Mouse (Mus musculus) myocyte (in vitro differentiated cells): ENCODE data around the gene Arhgap6. TPM values are rescaled to one million over a fixed set of nuclear protein-coding genes. Genes with fewer than 3 reads are reported as not detected.
A peak's percentile ranks its signal among the peaks of the same experiment; 100 is the strongest.

ENCODE experiments used
- H3K27me3 ChIP-seq: one replicate; pipeline ENCODE4 v1.6.1; 2011; ENCODE audit not compliant: control insufficient read depth, insufficient read depth, insufficient read length
- H3K36me3 ChIP-seq: one replicate; pipeline ENCODE4 v1.6.1; 2011; ENCODE audit not compliant: control insufficient read depth, insufficient read depth
- H3K4me2 ChIP-seq: one replicate; pipeline ENCODE4 v1.6.1; 2011; ENCODE audit warnings: low read depth, control low read depth
- H3K4me3 ChIP-seq: one replicate; pipeline ENCODE4 v1.5.1; 2011; ENCODE audit warnings: mild to moderate bottlenecking, control low read depth, moderate library complexity
- H3K79me2 ChIP-seq: one replicate; pipeline ENCODE4 v1.6.1; 2011; ENCODE audit not compliant: control insufficient read depth, insufficient read depth
- H3ac ChIP-seq: one replicate; pipeline ENCODE4 v1.6.1; 2011; ENCODE audit not compliant: control insufficient read depth, insufficient read length
- CEBPB ChIP-seq: IDR thresholded peaks from 2 replicates; pipeline ENCODE4 v1.6.1; 2011; ENCODE audit warnings: mild to moderate bottlenecking, moderate library complexity; ENCODE audit not compliant: poor library complexity, insufficient read depth, severe bottlenecking
- E2F4 ChIP-seq: IDR thresholded peaks from one replicate; pipeline ENCODE4 v1.6.1; 2011; ENCODE audit warnings: mild to moderate bottlenecking, control low read depth, moderate library complexity; ENCODE audit not compliant: insufficient read depth
- MAX ChIP-seq: IDR thresholded peaks from one replicate; pipeline ENCODE4 v1.6.1; 2011; ENCODE audit warnings: low read depth, mild to moderate bottlenecking, control low read depth
- MYOD1 ChIP-seq, 3 experiments: IDR thresholded peaks; one replicate each; pipeline ENCODE4 v1.6.1; 2011; ENCODE audit warnings: control low read depth in 2 of 3, low read depth in 2 of 3, mild to moderate bottlenecking in 2 of 3, moderate library complexity in 1 of 3; ENCODE audit not compliant: insufficient read length in 2 of 3, control insufficient read depth in 1 of 3
- MYOG ChIP-seq, 3 experiments: IDR thresholded peaks; one replicate each; pipeline ENCODE4 v1.6.1; 2011; ENCODE audit warnings: control low read depth in 2 of 3, low read depth in 2 of 3, mild to moderate bottlenecking in 2 of 3; ENCODE audit not compliant: insufficient read length in 2 of 3, control insufficient read depth in 1 of 3, insufficient read depth in 1 of 3
- POLR2A ChIP-seq: IDR thresholded peaks from one replicate; pipeline ENCODE4 v1.6.1; 2011; ENCODE audit warnings: low read depth, mild to moderate bottlenecking, control low read depth, moderate library complexity; ENCODE audit not compliant: insufficient read length
- POLR2AphosphoS2 ChIP-seq: IDR thresholded peaks from one replicate; pipeline ENCODE4 v1.6.1; 2011; ENCODE audit warnings: low read depth, control low read depth; ENCODE audit not compliant: insufficient read length
- REST ChIP-seq: IDR thresholded peaks from one replicate; pipeline ENCODE4 v1.6.1; 2011; ENCODE audit warnings: mild to moderate bottlenecking, control low read depth, moderate library complexity; ENCODE audit not compliant: insufficient read depth, insufficient read length
- SRF ChIP-seq: IDR thresholded peaks from one replicate; pipeline ENCODE4 v1.6.1; 2011; ENCODE audit warnings: low read depth; ENCODE audit not compliant: control insufficient read depth, insufficient read length
- TCF12 ChIP-seq: IDR thresholded peaks from one replicate; pipeline ENCODE4 v1.6.1; 2011; ENCODE audit warnings: mild to moderate bottlenecking, control low read depth; ENCODE audit not compliant: poor library complexity, insufficient read depth, severe bottlenecking
- TCF3 ChIP-seq: IDR thresholded peaks from one replicate; pipeline ENCODE4 v1.6.1; 2011; ENCODE audit warnings: low read depth, control low read depth; ENCODE audit not compliant: insufficient read length
- USF1 ChIP-seq: IDR thresholded peaks from one replicate; pipeline ENCODE4 v1.6.1; 2011; ENCODE audit warnings: low read depth, mild to moderate bottlenecking, control low read depth, moderate library complexity
- polyA plus RNA-seq: library from polyadenylated mRNA; unstranded; fragments of >200 nt; fragmentation: generic; extraction: Trizol; gene quantifications from one replicate; pipeline ENCODE4 v1.2.1, GENCODE M21; 2012; ENCODE audit warnings: missing spikeins

The Arhgap6 gene
- polyA plus RNA-seq, 1 experiment, result 0.40 TPM

DNA sequence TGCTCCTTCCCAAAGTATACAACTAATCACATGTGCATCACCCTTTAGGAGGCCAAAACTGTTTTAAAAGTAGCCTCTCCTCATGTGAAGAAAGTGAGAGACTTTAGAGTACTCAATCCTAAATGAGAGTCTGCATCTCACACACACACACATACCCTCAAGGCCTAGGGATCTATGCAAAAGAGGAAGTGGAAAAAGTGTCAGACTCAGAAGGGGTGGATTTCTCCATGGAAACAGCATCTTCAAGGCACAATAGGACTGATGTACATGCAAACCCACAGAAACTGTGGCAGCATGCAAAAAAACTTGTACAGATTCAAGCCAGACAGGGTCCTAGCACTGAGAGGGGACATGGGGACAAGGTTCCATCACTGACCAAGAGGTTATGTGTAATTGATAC, 53.2 kb downstream of the Arhgap6 start:
- Histone ChIP-seq H3ac (no peak overlapping the region), H3K4me2 (no peak overlapping the region), H3K4me3 (no peak overlapping the region), H3K27me3 (no peaks in the 10 kb centered on the region), H3K36me3 (no peaks in the 10 kb centered on the region), H3K79me2 (no peaks in the 10 kb centered on the region)
- TF ChIP-seq POLR2AphosphoS2 (no peak), POLR2A (no peak), MYOD1 (IDR thresholded peaks at IDR 0.05; ENCODE audit: control insufficient read depth in 1 of 3, insufficient read length in 2 of 3, low read depth in 2 of 3) (no peak), E2F4 (no peak), TCF3 (no peak), MAX (no peak), USF1 (no peak), TCF12 (no peak), CEBPB (no peak), REST (no peak), MYOG (IDR thresholded peaks at IDR 0.05; ENCODE audit: control insufficient read depth in 1 of 3, insufficient read depth in 1 of 3, insufficient read length in 2 of 3, low read depth in 2 of 3) (no peak)

DNA sequence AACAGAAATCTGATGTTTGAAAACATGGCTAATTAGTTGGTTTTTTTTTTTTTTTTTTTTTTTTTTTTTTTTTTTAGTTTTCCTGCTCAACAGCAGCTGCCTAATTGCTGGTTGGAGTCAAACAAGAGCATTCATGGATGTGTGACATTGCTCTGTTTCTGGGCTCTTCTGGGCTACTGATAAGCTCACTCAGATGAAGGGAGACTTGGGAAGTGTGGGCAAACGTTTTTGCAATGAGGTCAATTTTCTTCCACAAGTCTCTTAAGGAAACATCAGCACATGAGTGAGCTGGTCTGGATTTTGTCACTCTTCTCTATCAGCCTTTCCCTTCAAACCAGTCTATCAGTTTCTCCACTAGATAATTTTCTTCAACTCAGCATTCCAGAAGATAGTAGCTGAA, 79.8 kb downstream of the Arhgap6 start:
- TF ChIP-seq CEBPB, result no peak
- TF ChIP-seq E2F4, result no peak
- TF ChIP-seq USF1, result no peak
- TF ChIP-seq SRF, result no peak
- TF ChIP-seq TCF12, result no peak
- no peak for TF ChIP-seq TCF3
- TF ChIP-seq POLR2A, result no peak
- no peak for TF ChIP-seq MYOD1 (IDR thresholded peaks at IDR 0.05; ENCODE audit: control insufficient read depth in 1 of 3, insufficient read length in 2 of 3, low read depth in 2 of 3)
- no peak for TF ChIP-seq REST
- no peak for TF ChIP-seq POLR2AphosphoS2
- no peak for TF ChIP-seq MAX
- TF ChIP-seq MYOG (IDR thresholded peaks at IDR 0.05; ENCODE audit: control insufficient read depth in 1 of 3, insufficient read depth in 1 of 3, insufficient read length in 2 of 3, low read depth in 2 of 3), result no peak
- H3K4me3 ChIP-seq, result no peak overlapping the region
- H3K4me2 ChIP-seq, result no peak overlapping the region
- H3K79me2 ChIP-seq, result no peaks in the 10 kb centered on the region
- H3ac ChIP-seq, result no peak overlapping the region
- no peaks in the 10 kb centered on the region for H3K27me3 ChIP-seq
- H3K36me3 ChIP-seq, result no peaks in the 10 kb centered on the region

DNA sequence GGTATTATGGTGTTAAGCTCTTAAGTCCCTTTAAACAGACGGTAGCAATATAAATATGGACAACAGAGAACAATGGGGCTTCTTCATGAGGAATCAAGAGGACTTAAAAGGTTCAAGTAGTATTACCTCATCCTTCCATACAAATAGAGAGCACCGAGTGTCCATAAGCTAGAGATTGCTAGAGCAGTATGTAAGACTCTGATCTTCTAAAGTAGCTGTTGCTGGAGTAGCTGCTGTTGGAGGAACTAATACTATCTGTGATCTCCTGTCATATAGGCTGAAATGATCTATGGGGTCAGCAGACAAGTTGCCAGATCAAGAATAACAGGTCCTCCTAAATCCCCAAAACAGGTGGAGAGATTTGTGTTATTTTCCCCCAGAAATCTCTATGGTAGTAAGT, 108.7 kb downstream of the Arhgap6 start:
- Histone ChIP-seq H3K79me2 (no peaks in the 10 kb centered on the region), H3K4me2 (no peak overlapping the region), H3ac (no peak overlapping the region), H3K27me3 (no peaks in the 10 kb centered on the region), H3K36me3 (no peaks in the 10 kb centered on the region), H3K4me3 (no peak overlapping the region)
- TF ChIP-seq REST (no peak), POLR2AphosphoS2 (no peak), TCF3 (no peak)

DNA sequence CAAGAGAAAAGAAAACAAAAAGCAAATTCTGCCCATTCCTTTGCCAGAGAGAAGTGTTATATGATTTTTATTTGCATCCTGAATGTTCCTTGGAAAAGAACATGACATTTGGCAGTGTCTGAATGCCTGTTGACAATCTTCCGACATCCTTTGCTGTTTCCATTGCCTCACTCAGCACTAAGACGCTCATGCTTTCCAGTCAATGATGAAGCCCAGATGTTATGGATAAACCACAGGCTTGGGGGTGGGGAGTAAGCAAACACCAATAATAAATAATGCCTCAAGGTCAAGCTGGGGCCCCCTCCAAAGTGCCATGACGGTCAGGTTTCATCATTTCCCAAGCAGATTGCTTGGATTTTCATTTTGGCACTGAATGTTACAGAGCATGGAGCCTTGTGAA, 109.2 kb downstream of the Arhgap6 start:
- H3K36me3 ChIP-seq, result no peaks in the 10 kb centered on the region
- peak overlapping the region; percentile 34 for H3K4me2 ChIP-seq
- H3ac ChIP-seq, result no peak overlapping the region
- H3K27me3 ChIP-seq, result no peaks in the 10 kb centered on the region
- H3K79me2 ChIP-seq, result no peaks in the 10 kb centered on the region
- TF ChIP-seq TCF12 (no peak), USF1 (no peak), CEBPB (no peak), MYOD1 (IDR thresholded peaks at IDR 0.05; ENCODE audit: control insufficient read depth in 1 of 3, insufficient read length in 2 of 3, low read depth in 2 of 3) (no peak), E2F4 (no peak)
- no peak overlapping the region for H3K4me3 ChIP-seq

DNA sequence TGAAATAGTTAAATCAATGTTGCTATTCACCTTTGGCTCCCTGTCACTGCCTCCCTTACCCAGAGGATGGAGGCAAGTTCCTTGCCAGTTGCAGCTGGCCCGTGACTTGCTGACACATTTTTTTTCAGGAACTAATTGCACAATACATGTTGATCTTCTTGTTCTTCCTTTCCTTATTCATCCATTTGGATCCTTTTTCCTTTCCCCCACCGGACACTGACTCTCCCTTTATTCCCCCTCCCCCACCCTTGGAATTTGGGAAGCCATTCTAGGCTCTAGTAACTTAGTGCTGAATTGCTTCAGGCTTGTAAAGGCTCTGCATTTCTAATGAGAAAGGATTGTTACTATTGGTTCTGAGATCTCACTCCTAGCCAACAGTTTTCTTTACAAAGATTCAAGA, 112.7 kb downstream of the Arhgap6 start:
- no peaks in the 10 kb centered on the region for H3K36me3 ChIP-seq
- no peaks in the 10 kb centered on the region for H3K27me3 ChIP-seq
- TF ChIP-seq POLR2AphosphoS2 (no peak), REST (no peak)
- H3ac ChIP-seq, result no peak overlapping the region
- no peak overlapping the region for H3K4me2 ChIP-seq
- H3K79me2 ChIP-seq, result no peaks in the 10 kb centered on the region
- H3K4me3 ChIP-seq, result no peak overlapping the region

DNA sequence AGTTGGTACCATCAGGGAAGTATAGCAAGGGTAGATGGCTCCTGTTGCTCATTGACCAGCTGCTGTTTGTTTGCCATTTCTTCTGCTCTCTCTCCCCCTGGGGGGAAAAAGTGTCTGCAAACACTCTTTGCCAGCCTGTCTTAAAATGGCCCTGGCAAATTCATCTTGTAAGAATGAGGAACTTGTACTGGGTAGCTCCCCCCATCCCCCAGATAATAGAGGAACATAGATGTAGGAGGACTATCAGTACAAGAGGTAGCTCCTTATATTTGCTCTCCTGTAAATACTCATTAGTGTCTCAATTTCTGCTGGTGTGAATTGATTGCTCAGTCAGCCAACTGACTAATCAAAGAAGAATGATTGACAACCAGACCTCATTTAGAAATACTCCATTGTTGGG, 118.6 kb downstream of the Arhgap6 start:
- TF ChIP-seq MYOD1 (IDR thresholded peaks at IDR 0.05; ENCODE audit: control insufficient read depth in 1 of 3, insufficient read length in 2 of 3, low read depth in 2 of 3) (no peak), USF1 (no peak), REST (no peak), CEBPB (no peak)
- H3K4me3 ChIP-seq, result no peak overlapping the region
- H3K36me3 ChIP-seq, result no peaks in the 10 kb centered on the region
- no peaks in the 10 kb centered on the region for H3K79me2 ChIP-seq
- H3K4me2 ChIP-seq, result no peak overlapping the region
- no peak overlapping the region for H3ac ChIP-seq
- H3K27me3 ChIP-seq, result no peaks in the 10 kb centered on the region
